In genomic region chr9:47529602-47530450, GRCm38 (mm10) we compare ENCODE assay signal across 8 mouse cellular contexts. TPM values are rescaled to one million over a fixed set of nuclear protein-coding genes. Genes with fewer than 3 reads are reported as not detected.
A peak's percentile ranks its signal among the peaks of the same experiment; 100 is the strongest.
DNase-seq lines count a peak whose midpoint lies in the region; ATAC-seq and TF ChIP-seq lines count a peak whose summit lies in the region.

TSS of gene Cadm1 (plus strand) at chr9:47530173.

- DNase-seq in brain, embryonic 14.5 days (ENCODE audit: low read depth): peak; percentile 99
- DNase-seq in heart, adult 8-10 months (ENCODE audit: low spot score): peak; percentile 92
- peak; percentile 98 for DNase-seq in kidney, adult 2 months
- DNase-seq in limb, embryonic 10.5 days (ENCODE audit: low spot score): peak; percentile 99
- DNase-seq in midbrain, embryonic 11.5 days (ENCODE audit: low spot score, missing footprints): peak; percentile 100
- DNase-seq in right cerebral cortex, postnatal 4 days: peak; percentile 98
- peak; percentile 91 for DNase-seq in urinary bladder, postnatal 4 days (ENCODE audit: low spot score in 2 of 2)

- H3K9ac ChIP-seq in midbrain, embryonic 11.5 days (ENCODE audit: low read length): peak within 1 kb of the TSS; percentile 95

- peaks cover 2% of the 10 kb centered on the region for H3K27me3 ChIP-seq in kidney, adult 2 months (replicated peaks; ENCODE audit: control insufficient read depth, insufficient read depth, low read length)
- H3K27me3 ChIP-seq in limb, embryonic 10.5 days (ENCODE audit: low read depth, poor library complexity, severe bottlenecking): peaks cover 27% of the 10 kb centered on the region; the same call in 1 of the 2 replicates
- H3K27me3 ChIP-seq in midbrain, embryonic 11.5 days (ENCODE audit: control insufficient read depth, insufficient read depth, low read length): no peaks in the 10 kb centered on the region; the same call in 1 of the 2 replicates

- WGBS in kidney, adult 2 months: under 1% methylated on average over 72 of the region's 72 CpGs
- under 1% methylated on average over 72 of the region's 72 CpGs for WGBS in limb, embryonic 10.5 days
- under 1% methylated on average over 72 of the region's 72 CpGs for WGBS in midbrain, embryonic 11.5 days

- H3K9me3 ChIP-seq in limb, embryonic 10.5 days (replicated peaks): no peaks in the 10 kb centered on the region
- no peaks in the 10 kb centered on the region for H3K9me3 ChIP-seq in midbrain, embryonic 11.5 days (ENCODE audit: control insufficient read depth, low read length)

- peak; percentile 77 for TF ChIP-seq CTCF in brain, embryonic 14.5 days (IDR thresholded peaks at IDR 0.05; ENCODE audit: borderline replicate concordance, extremely low read depth, insufficient read depth, insufficient read length)
- no peak for TF ChIP-seq CTCF in embryonic fibroblast, embryonic 13.5 days (IDR thresholded peaks at IDR 0.05; ENCODE audit: borderline replicate concordance, insufficient read depth, low read length)
- TF ChIP-seq CTCF in kidney, adult 2 months (conservative IDR thresholded peaks at IDR 0.05; ENCODE audit: insufficient read depth, insufficient read length, low read depth, low read length): peak; percentile 58

- H3K27ac ChIP-seq in embryonic fibroblast, embryonic 13.5 days (ENCODE audit: insufficient read depth, low read length): no peak within 1 kb of the TSS
- peak within 1 kb of the TSS; percentile 62; the same call in 1 of the 2 replicates for H3K27ac ChIP-seq in kidney, adult 2 months (ENCODE audit: insufficient read depth, low read depth, low read length)
- H3K27ac ChIP-seq in limb, embryonic 10.5 days: peak within 1 kb of the TSS; percentile 93
- H3K27ac ChIP-seq in midbrain, embryonic 11.5 days (ENCODE audit: low read depth, low read length): peak within 1 kb of the TSS; percentile 79

- no peaks in the 10 kb centered on the region for H3K36me3 ChIP-seq in kidney, adult 2 months (ENCODE audit: control insufficient read depth, insufficient read depth, low read length)
- H3K36me3 ChIP-seq in limb, embryonic 10.5 days: no peaks in the 10 kb centered on the region
- H3K36me3 ChIP-seq in midbrain, embryonic 11.5 days (ENCODE audit: control insufficient read depth, insufficient read depth, low read length): no peaks in the 10 kb centered on the region

- ATAC-seq in midbrain, embryonic 11.5 days (ENCODE audit: low FRiP score): peak; percentile 96

- H3K4me2 ChIP-seq in midbrain, embryonic 11.5 days: peak within 1 kb of the TSS; percentile 78

- peak; percentile 99 for TF ChIP-seq POLR2A in brain, embryonic 14.5 days (IDR thresholded peaks at IDR 0.05; ENCODE audit: borderline replicate concordance, extremely low read depth, insufficient read depth, insufficient read length, poor library complexity, severe bottlenecking)
- TF ChIP-seq POLR2A in embryonic fibroblast, embryonic 13.5 days (IDR thresholded peaks at IDR 0.05; ENCODE audit: low read depth, low read length): peak; percentile 61
- peak; percentile 68 for TF ChIP-seq POLR2A in kidney, adult 2 months (IDR thresholded peaks at IDR 0.05; ENCODE audit: low read depth, low read length)

- peak within 1 kb of the TSS; percentile 71 for H3K4me3 ChIP-seq in embryonic fibroblast, embryonic 13.5 days (ENCODE audit: insufficient read depth, low read length)
- H3K4me3 ChIP-seq in kidney, adult 2 months (ENCODE audit: insufficient read depth, low read depth, low read length): peak within 1 kb of the TSS; percentile 85
- H3K4me3 ChIP-seq in limb, embryonic 10.5 days: peak within 1 kb of the TSS; percentile 80
- peak within 1 kb of the TSS; percentile 80 for H3K4me3 ChIP-seq in midbrain, embryonic 11.5 days (ENCODE audit: low read depth, low read length)

- no peaks in the 10 kb centered on the region for H3K4me1 ChIP-seq in embryonic fibroblast, embryonic 13.5 days (ENCODE audit: control insufficient read depth, insufficient read depth, low read length)
- H3K4me1 ChIP-seq in kidney, adult 2 months (ENCODE audit: control insufficient read depth, insufficient read depth, low read length): no peaks in the 10 kb centered on the region
- peaks cover 43% of the 10 kb centered on the region for H3K4me1 ChIP-seq in limb, embryonic 10.5 days
- peaks cover 27% of the 10 kb centered on the region for H3K4me1 ChIP-seq in midbrain, embryonic 11.5 days (ENCODE audit: control insufficient read depth, insufficient read depth, low read length)

RNA-seq across cellular contexts. Expression of gene Cadm1, which starts in this region (rescaled TPM):
- 78.1 and 103 TPM in 2 replicates for polyA plus RNA-seq in brain, embryonic 14.5 days (2012; rRNA removed)
- 1.6 and 5.6 TPM in 2 replicates for polyA plus RNA-seq in embryonic fibroblast, embryonic 13.5 days (2011; ENCODE audit: insufficient read length, low read depth, missing spikeins)
- 1 to 10 TPM; 1.7 to 2.3 (median 2.1) TPM for total RNA-seq in heart, adult 8-10 months (2022)
- polyA plus RNA-seq in kidney, adult 2 months (2012; rRNA removed): 5.2 and 6.0 TPM in 2 replicates
- 49.1 and 51.3 TPM in 2 replicates for polyA plus RNA-seq in limb, embryonic 10.5 days (2016; fragmentation: Nextera tagmentation; extraction: Ambion mirVana)
- polyA plus RNA-seq in midbrain, embryonic 11.5 days (2014; fragmentation: Nextera tagmentation; extraction: Ambion mirVana): 87.3 and 90.9 TPM in 2 replicates
